Mouse (Mus musculus) skeletal muscle tissue, adult 2 months (tissue): Measurements from ENCODE around the gene Poln.

Experiments used
- DNase-seq: peaks from one replicate; pipeline ENCODE4 v3.0.0-alpha.2; 2012; ENCODE audit warnings: low read depth, low spot score

Poln gene

DNA sequence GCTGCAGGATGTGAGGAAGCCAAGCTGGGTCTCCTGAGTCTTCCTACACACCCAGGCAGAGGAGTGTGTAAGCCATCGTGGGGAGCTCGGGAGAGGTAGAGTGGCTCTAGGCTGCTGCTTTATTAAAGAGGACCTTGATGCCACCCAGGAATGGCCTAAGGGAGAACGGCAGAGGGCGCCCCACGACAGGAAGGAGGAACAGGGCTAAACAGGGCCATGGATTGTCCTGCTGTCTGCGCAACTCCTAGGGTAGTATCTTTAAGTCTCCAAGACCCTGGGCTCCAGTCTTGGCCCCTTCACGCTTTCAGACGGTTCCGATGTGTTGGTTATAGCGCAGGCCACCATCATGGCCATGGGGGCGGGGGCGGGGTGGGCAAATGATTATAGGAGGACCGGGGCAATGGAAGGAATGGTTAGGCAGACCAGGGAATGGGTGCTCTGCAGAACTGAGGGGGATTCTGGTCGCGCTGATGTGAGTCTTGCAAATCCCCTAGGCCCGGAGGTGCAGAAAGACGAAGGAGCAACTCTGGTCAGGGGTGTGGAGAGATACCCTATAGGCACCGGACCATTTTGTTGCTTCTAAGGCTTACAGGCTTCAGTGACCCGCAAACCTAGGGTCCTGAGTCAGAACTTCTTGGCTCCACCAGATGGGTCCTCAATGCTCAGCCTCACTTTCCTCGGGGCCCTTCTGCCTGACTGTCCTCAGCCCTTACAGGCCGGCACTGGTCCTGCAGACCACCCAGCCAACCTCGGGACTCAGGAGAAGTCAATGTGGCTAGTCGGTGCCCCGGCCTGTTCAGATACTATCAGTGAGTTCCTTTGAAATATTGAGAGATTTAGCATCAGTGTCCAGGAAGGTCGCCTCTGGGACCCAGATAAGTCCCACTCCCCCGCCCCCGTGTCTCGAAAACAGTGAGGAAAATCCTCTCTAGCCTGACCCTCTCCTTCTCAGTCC is 174.3 kb downstream of the Poln start:
- DNase-seq: no peak

DNA sequence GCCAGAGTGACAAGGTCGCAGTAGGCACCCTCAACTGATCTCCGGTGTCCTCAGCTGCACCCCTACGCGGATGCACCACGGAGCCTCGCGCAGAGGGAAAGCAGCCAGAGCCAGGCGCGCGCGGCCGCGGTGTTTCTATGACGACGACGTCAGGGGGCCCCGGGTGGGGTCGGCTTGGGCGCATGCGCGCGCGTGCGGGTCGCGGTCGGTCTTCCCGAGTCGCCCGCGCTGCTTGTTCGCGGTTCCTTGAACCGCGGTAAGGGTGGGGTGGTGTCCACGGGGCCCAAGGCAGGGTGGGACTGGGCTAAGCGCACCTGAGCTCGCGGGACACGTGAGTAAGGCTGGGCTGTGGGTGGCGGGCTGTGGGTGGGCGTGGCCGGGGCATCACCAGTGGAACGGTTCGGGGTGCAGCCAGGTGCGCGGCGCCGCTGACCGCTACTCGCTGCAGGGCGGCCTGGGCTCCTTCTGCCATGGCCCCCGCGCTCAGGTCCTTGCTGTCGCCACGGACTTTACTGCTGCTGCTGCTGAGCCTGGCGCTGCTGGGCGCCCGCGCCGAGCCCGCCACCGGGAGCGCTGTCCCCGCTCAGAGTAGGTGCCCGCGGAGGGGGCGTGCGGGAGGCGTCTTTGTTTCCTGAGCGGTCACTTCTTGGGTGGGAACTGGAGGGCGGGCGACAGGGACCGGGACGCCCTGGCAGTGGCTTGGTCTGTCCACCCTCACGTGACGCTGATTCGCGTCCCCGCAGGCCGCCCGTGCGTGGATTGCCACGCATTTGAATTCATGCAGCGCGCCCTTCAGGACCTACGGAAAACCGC is 185.7 kb downstream of the Poln start, which contains the start of gene Gm1673:
TSS of gene Gm1673 (plus strand) at position 125 of the 813 bp plus-strand sequence.
- DNase-seq: no peak

DNA sequence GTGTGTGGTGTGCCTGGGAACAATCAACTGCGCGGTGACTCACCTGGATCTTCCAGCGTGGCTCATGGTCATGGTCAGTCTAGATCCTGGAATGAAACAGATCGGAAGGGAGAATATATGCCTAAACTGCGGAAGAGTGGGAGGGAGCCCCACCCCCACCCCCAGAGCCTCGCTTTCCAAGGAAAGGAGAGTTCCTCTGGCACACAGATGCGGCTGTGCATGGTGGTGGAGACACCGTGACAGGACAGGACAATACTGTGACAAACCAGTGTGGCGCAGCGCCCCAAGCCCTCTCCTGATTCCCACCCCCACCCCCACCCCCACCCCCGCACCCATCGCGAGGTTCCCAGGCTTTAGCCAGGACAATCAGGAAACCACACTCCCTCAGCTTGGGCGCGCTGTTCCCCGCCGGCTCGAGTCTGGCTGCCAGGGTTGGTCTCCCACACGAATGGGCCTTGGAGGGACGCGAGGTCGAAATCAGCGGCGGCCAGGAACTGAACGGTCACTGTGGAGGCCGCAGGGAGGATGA is 186.5 kb downstream of the Poln start:
- no peak for DNase-seq

DNA sequence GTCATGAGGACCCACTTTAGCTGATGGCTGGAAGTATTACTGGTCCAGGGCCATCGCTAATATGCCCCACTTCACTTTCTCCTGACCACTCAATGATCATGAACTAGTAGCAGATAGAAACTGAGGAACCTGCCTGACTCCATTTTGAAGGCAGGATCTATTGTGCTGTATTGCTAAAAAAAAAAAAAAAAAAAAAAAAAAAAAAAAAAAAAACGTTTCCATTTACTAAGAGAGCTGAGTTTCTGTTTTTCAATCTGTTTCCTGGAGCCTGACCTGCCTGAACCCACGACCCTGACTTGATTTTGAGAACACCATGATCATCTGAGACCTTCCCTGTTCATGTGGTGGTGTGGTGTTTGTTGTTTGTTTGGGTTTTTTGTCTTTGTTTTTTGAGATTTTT is 193.0 kb downstream of the Poln start:
- no peak for DNase-seq

DNA sequence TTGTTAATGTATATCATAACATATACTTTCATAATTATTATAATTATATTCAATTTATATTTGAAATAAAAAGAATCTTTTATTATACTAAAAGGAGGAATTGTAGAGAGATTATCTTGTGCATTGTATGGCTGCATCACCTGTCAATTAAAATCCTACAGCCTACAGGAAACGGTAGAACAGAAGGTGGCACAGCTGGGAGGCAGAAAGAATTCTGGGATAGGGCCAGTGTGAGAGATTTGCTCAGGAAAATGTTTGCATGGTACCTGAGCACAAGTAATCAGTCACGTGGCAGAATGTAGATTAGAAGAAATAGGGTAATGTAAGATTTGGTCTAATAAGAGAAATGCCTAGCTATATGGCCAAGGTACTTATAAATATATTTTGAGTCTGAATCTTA is 194.5 kb downstream of the Poln start:
- no peak for DNase-seq

DNA sequence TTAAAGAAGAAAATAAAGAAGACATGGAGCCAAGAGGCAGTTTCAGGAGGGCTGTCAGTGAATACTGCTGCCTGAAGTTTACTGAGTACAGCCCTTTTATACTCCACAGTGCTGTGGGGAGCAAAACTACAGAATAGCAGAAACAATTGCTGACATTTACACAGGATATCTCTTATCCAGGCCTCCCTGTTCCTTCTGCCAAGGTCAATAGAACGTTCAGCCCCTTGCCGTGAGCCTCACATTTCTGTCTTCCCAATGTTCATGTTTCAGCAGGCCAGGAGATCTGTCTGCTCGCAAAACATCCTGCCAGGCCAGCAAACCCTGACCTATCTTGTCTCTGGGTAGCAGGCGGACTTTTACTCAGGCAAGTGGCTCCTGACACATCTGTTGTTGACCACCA is 209.9 kb downstream of the Poln start:
- no peak for DNase-seq
